Mouse (Mus musculus): ENCODE results near the gene Tdp2. TPM values are rescaled to one million over a fixed set of nuclear protein-coding genes. Genes with fewer than 3 reads are reported as not detected.
A peak's percentile ranks its signal among the peaks of the same experiment; 100 is the strongest.

The Tdp2 gene
- polyA plus RNA-seq, 1 experiment from 2014 or later: 52.8 TPM

DNA sequence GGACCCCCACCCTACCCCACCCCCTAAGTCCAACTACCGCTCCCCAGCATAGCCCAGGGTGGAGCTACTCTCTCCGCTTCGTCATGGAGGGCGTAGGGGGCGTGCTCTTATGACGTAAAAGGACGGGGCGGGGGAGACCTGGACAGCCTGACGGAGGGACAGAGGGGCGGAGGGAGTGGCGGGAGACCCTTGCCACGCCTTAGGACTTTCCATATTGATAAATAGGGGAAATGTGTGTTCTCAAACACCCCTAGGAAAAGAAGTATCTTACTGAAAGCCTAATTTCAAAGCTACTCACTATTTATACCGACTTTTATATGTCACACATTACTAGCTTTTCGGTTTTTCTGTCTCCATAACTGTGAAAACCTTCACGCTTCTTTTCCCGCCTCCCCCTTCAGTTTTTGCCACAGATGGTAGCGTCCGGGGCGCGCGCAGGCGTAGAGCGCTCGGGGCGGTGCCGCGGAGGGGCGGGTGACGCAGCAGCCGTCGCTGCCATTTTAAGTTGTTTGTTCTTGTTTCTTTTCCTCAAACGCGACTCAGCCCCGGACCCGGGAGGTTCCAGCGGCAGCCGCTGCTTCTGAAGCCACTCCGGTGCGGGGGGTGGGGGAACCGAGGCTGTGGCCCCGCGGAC is 30.7 kb upstream of the Tdp2 start:
- Histone ChIP-seq H3K4me1 (ENCODE audit: control insufficient read depth, insufficient read depth, low read length) (peaks cover 3% of the 10 kb centered on the region; the same call in 1 of the 2 replicates), H3K9ac (ENCODE audit: low read depth, low read length) (peak overlapping the region; percentile 99), H3K4me2 (ENCODE audit: low read depth, low read length) (peak overlapping the region; percentile 91), H3K36me3 (ENCODE audit: control insufficient read depth, insufficient read depth, low read length) (no peaks in the 10 kb centered on the region), H3K4me3 (ENCODE audit: low read length) (peak overlapping the region; percentile 97), H3K9me3 (ENCODE audit: control insufficient read depth, low read length) (no peaks in the 10 kb centered on the region), H3K27ac (ENCODE audit: low read length) (peak overlapping the region; percentile 100), H3K27me3 (replicated peaks; ENCODE audit: control insufficient read depth, insufficient read depth, low read length) (no peaks in the 10 kb centered on the region)
- peak; percentile 96 for ATAC-seq
- WGBS: 0% methylated on average over 42 of the region's 42 CpGs

DNA sequence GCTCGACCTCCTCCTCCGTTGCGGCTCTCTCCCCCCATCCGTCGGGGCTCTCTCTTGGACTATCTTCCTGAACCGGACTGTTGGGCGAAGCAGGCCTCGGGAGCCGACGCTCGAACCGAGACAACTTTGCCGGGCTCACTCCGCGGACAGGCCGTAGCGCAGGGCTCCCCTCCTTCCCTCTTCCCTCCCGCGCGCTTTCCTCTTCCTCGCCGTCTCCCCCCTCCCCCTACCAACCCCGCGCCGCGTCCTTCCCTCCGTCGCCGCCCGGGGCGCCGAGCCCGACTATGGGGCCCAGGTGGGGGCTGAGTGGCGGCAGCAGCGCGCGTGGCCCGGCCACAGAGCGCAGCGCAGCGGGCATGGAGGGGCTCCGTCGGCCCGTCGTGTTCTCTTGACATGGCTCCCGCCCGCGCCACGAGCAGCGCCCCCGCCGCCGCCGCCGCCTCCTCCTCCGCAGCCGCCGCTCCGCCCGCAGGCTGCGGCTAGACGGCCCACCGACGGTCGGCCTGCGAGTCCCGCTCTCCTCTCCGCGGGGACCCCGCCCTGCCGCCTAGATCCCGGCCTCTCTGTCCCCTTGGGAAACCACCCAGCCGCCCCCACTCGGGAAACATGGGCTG is 30.1 kb upstream of the Tdp2 start, which contains the start of gene BC005537:
Gene BC005537 (plus strand): TSS at position 350 of the 614 bp plus-strand sequence.
- H3K27ac ChIP-seq (ENCODE audit: low read length): peak within 1 kb of the TSS; percentile 100
- H3K27me3 ChIP-seq (replicated peaks; ENCODE audit: control insufficient read depth, insufficient read depth, low read length): no peaks in the 10 kb centered on the region
- under 1% methylated on average over 67 of the region's 74 CpGs for WGBS
- no peaks in the 10 kb centered on the region for H3K9me3 ChIP-seq (ENCODE audit: control insufficient read depth, low read length)
- peak; percentile 62 for ATAC-seq
- peak within 1 kb of the TSS; percentile 91 for H3K4me2 ChIP-seq (ENCODE audit: low read depth, low read length)
- H3K36me3 ChIP-seq (ENCODE audit: control insufficient read depth, insufficient read depth, low read length): no peaks in the 10 kb centered on the region
- peak within 1 kb of the TSS; percentile 99 for H3K9ac ChIP-seq (ENCODE audit: low read depth, low read length)
- peak within 1 kb of the TSS; percentile 97 for H3K4me3 ChIP-seq (ENCODE audit: low read length)
- peaks cover 3% of the 10 kb centered on the region; the same call in 1 of the 2 replicates for H3K4me1 ChIP-seq (ENCODE audit: control insufficient read depth, insufficient read depth, low read length)

DNA sequence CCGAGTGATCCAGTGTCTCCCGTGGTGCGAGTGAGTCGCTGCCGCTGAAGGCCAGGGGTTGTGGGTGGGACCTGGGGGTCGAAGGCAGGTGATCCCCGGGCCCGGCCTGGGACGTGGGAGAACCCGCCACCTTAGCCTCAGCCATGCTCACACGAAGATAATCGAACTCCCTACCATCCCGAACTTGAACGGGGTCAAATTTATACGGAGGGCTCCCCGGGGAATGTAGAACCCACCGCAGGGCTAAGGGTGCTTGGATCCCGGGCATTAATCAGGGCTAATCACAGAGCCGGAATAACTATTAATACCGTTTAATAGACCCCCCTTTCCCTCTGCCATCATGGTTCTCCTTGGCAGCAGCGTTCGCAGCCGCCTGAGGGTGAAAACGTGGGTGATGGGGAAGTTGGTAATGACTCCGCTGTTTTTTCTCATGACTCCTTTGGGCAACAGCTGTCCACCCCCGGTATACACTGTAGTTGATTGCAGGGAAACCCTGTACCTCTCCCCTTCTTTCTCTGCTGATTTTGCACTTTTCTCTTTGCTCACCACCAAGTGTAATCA is 29.3 kb upstream of the Tdp2 start:
- H3K4me1 ChIP-seq (ENCODE audit: control insufficient read depth, insufficient read depth, low read length): peaks cover 3% of the 10 kb centered on the region; the same call in 1 of the 2 replicates
- H3K9ac ChIP-seq (ENCODE audit: low read depth, low read length): peak overlapping the region; percentile 99
- WGBS: under 1% methylated on average over 26 of the region's 26 CpGs
- peak overlapping the region; percentile 70 for H3K4me2 ChIP-seq (ENCODE audit: low read depth, low read length)
- H3K9me3 ChIP-seq (ENCODE audit: control insufficient read depth, low read length): no peaks in the 10 kb centered on the region
- peak overlapping the region; percentile 100; the same call in 1 of the 2 replicates for H3K27ac ChIP-seq (ENCODE audit: low read length)
- no peak for ATAC-seq
- H3K4me3 ChIP-seq (ENCODE audit: low read length): peak overlapping the region; percentile 97
- no peaks in the 10 kb centered on the region for H3K36me3 ChIP-seq (ENCODE audit: control insufficient read depth, insufficient read depth, low read length)
- H3K27me3 ChIP-seq (replicated peaks; ENCODE audit: control insufficient read depth, insufficient read depth, low read length): no peaks in the 10 kb centered on the region

DNA sequence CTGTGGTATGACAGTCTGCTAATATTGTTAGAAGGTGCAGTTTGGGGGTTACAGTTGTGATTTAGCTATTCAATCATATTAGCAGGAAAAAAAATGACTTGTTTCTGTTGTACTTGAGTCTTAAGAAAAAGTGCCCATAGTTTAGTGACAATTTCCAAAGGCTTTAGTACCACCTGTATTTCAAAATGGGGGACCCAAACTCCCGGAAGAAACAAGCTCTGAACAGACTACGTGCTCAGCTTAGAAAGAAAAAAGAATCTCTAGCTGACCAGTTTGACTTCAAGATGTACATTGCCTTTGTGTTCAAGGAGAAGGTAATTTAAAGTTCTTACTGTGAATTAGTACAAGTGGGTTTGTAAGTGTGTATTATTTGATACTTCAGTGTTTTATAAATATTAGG is 28.3 kb upstream of the Tdp2 start:
- Histone ChIP-seq H3K27me3 (replicated peaks; ENCODE audit: control insufficient read depth, insufficient read depth, low read length) (no peaks in the 10 kb centered on the region), H3K27ac (ENCODE audit: low read length) (no peak overlapping the region), H3K9ac (ENCODE audit: low read depth, low read length) (peak overlapping the region; percentile 99; the same call in 1 of the 2 replicates), H3K4me1 (ENCODE audit: control insufficient read depth, insufficient read depth, low read length) (peaks cover 3% of the 10 kb centered on the region; the same call in 1 of the 2 replicates), H3K4me3 (ENCODE audit: low read length) (peak overlapping the region; percentile 97), H3K4me2 (ENCODE audit: low read depth, low read length) (peak overlapping the region; percentile 70), H3K9me3 (ENCODE audit: control insufficient read depth, low read length) (no peaks in the 10 kb centered on the region), H3K36me3 (ENCODE audit: control insufficient read depth, insufficient read depth, low read length) (no peaks in the 10 kb centered on the region)
- 6% methylated on average over 2 of the region's 2 CpGs for WGBS
- no peak for ATAC-seq

DNA sequence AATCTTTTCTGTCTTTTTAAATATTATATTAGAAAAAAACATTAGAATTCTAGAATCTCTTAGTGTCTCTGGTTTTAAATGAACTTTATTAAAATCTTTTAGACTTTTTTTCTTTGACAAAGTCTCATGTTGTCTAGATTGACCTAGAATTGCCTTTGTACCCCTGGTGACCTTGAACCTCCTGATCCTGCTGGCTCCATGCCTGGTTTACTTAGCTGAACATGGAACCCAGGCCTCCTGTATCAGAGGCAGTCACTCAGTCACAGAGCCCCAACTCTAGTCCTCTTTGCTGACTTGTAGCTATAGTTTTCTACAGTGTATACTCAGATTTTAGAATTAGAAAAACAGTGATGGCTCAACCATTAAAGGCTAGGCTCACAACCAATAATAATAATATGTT is 25.4 kb upstream of the Tdp2 start:
- Histone ChIP-seq H3K4me1 (ENCODE audit: control insufficient read depth, insufficient read depth, low read length) (peaks cover 3% of the 10 kb centered on the region; the same call in 1 of the 2 replicates), H3K27me3 (replicated peaks; ENCODE audit: control insufficient read depth, insufficient read depth, low read length) (no peaks in the 10 kb centered on the region), H3K27ac (ENCODE audit: low read length) (no peak overlapping the region), H3K36me3 (ENCODE audit: control insufficient read depth, insufficient read depth, low read length) (peaks cover 8% of the 10 kb centered on the region), H3K9ac (ENCODE audit: low read depth, low read length) (no peak overlapping the region), H3K4me3 (ENCODE audit: low read length) (no peak overlapping the region), H3K9me3 (ENCODE audit: control insufficient read depth, low read length) (no peaks in the 10 kb centered on the region), H3K4me2 (ENCODE audit: low read depth, low read length) (no peak overlapping the region)
- no peak for ATAC-seq

DNA sequence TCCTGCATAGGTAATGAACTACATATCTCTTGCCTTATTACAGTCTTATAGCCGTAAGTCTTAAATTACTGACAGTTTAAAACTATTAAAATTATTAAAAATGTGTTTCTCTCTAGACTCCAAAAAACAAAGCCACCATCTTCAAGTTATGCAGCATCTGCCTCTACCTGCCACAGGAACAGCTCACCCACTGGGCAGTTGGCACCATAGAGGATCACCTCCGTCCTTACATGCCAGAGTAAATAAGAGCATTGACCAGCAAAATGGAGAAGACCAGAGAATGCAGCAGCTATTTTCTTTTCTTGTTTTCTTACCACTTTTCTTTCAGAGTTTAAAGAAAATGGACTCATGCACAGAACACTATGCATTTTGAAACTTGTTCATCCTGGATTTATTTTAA is 19.0 kb upstream of the Tdp2 start:
- Histone ChIP-seq H3K9me3 (ENCODE audit: control insufficient read depth, low read length) (no peaks in the 10 kb centered on the region), H3K36me3 (ENCODE audit: control insufficient read depth, insufficient read depth, low read length) (peaks cover 14% of the 10 kb centered on the region), H3K4me2 (ENCODE audit: low read depth, low read length) (no peak overlapping the region), H3K27me3 (replicated peaks; ENCODE audit: control insufficient read depth, insufficient read depth, low read length) (no peaks in the 10 kb centered on the region), H3K9ac (ENCODE audit: low read depth, low read length) (no peak overlapping the region), H3K4me3 (ENCODE audit: low read length) (no peak overlapping the region), H3K4me1 (ENCODE audit: control insufficient read depth, insufficient read depth, low read length) (no peaks in the 10 kb centered on the region), H3K27ac (ENCODE audit: low read length) (no peak overlapping the region)
- no peak for ATAC-seq
- 96% methylated on average over 2 of the region's 2 CpGs for WGBS

DNA sequence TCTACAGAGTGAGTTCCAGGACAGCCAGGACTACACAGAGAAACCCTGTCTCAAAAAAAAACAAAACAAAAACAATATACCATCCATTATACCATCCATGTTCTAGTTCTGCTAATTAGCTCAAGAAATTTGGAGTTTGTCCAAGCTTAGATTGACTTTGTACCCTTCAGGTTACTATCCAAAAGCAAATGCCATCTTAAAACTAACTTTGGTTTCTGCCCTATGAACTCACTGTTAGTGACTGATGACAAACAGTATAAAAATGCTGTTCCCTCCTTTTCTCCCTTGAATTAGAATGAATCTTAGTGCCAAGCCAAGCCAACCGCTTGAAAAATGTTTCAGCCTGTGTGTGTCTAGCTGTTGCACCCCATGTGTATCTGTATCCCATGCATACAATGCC is 16.9 kb upstream of the Tdp2 start:
- Histone ChIP-seq H3K9me3 (ENCODE audit: control insufficient read depth, low read length) (no peaks in the 10 kb centered on the region), H3K4me1 (ENCODE audit: control insufficient read depth, insufficient read depth, low read length) (no peaks in the 10 kb centered on the region), H3K27me3 (replicated peaks; ENCODE audit: control insufficient read depth, insufficient read depth, low read length) (no peaks in the 10 kb centered on the region), H3K36me3 (ENCODE audit: control insufficient read depth, insufficient read depth, low read length) (peaks cover 11% of the 10 kb centered on the region), H3K27ac (ENCODE audit: low read length) (no peak overlapping the region), H3K9ac (ENCODE audit: low read depth, low read length) (no peak overlapping the region), H3K4me3 (ENCODE audit: low read length) (no peak overlapping the region), H3K4me2 (ENCODE audit: low read depth, low read length) (no peak overlapping the region)
- 82% methylated on average over 1 of the region's 1 CpGs for WGBS
- ATAC-seq: no peak

DNA sequence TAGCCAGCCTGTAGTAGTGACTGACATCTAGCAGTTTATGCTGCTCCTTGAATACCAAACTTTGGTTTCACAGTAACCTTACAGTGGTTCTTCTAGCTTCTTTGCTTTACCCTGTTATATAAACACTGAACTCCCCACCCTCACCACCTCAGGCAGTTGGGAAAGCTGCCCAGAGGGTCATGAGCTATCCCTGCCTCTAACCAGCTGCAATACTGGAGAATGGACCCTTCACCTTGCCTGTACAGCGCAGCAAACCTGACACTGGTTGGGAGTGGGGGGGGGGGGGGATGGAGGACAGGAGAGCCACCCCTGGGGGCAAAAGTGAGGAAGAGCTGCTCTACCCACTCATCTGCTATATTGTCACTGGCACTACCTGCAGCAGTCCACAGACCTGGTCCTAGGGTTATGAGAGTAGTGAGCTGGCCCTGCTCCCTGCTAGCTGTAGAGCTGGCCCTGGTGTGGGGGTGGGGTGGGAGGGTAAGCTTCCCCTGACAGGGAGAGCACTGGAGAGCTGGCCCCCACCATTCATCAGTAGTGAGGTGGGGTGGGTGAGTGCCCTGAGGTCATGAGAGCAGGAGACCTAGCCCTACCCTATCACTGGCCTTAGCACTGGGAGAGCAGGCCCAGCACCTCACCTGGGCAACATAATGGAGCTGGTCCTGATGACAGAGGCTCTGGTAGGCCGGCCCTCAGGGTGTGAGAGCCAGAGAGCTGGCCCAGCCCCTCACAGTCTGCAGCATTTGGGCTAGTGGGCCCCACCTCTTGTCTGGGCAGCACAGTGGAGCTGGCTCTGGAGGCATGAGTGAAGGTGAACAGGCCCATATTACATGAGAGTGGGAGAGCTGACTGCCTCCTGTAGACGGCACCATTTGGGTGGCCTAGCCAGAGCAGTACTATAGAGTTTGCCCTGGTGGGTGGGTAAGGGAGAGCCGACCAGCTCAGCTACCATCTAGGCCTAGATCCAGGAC is 15.1 kb upstream of the Tdp2 start:
- Histone ChIP-seq H3K4me2 (ENCODE audit: low read depth, low read length) (no peak overlapping the region), H3K4me1 (ENCODE audit: control insufficient read depth, insufficient read depth, low read length) (no peaks in the 10 kb centered on the region), H3K9me3 (ENCODE audit: control insufficient read depth, low read length) (no peaks in the 10 kb centered on the region), H3K27ac (ENCODE audit: low read length) (no peak overlapping the region), H3K27me3 (replicated peaks; ENCODE audit: control insufficient read depth, insufficient read depth, low read length) (no peaks in the 10 kb centered on the region), H3K4me3 (ENCODE audit: low read length) (no peak overlapping the region), H3K9ac (ENCODE audit: low read depth, low read length) (no peak overlapping the region), H3K36me3 (ENCODE audit: control insufficient read depth, insufficient read depth, low read length) (peaks cover 4% of the 10 kb centered on the region; the same call in 1 of the 2 replicates)
- ATAC-seq: peak; percentile 66
- WGBS: 60% methylated on average over 4 of the region's 4 CpGs

DNA sequence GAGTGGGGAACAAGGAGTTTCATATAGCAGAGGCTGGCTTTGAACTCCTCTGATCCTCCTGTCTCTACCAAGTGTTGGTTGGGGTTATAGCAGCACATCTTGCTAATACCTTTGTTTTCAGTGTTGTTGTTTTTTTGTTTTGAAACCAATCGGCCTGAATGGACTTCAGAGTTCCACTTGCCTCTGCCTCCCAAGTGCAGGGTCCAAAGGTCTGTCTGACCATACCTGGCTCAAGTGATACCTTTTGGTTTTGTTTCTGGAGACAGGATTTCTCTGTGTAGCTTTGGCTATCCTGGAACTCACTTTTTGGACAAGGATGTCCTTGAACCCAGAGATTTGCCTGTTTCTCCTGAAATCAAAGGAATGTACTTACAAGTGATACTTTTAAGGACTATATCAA is 11.5 kb upstream of the Tdp2 start:
- H3K9ac ChIP-seq (ENCODE audit: low read depth, low read length): no peak overlapping the region
- no peaks in the 10 kb centered on the region for H3K4me1 ChIP-seq (ENCODE audit: control insufficient read depth, insufficient read depth, low read length)
- 86% methylated on average over 1 of the region's 1 CpGs for WGBS
- no peak overlapping the region for H3K4me3 ChIP-seq (ENCODE audit: low read length)
- no peaks in the 10 kb centered on the region for H3K27me3 ChIP-seq (replicated peaks; ENCODE audit: control insufficient read depth, insufficient read depth, low read length)
- H3K9me3 ChIP-seq (ENCODE audit: control insufficient read depth, low read length): no peaks in the 10 kb centered on the region
- no peak overlapping the region for H3K27ac ChIP-seq (ENCODE audit: low read length)
- H3K36me3 ChIP-seq (ENCODE audit: control insufficient read depth, insufficient read depth, low read length): no peaks in the 10 kb centered on the region
- no peak for ATAC-seq
- no peak overlapping the region for H3K4me2 ChIP-seq (ENCODE audit: low read depth, low read length)

All from intestine, embryonic 16.5 days (tissue).